Mouse (Mus musculus) erythroblast, embryonic 14.5 days (primary cell): Measurements from ENCODE around the gene Fopnl.

ENCODE experiments used
- GATA1 ChIP-seq: IDR thresholded peaks from 2 replicates; pipeline ENCODE4 v1.6.1; 2012; ENCODE audit warnings: low read length, inconsistent platforms, mixed read lengths
- TAL1 ChIP-seq: IDR thresholded peaks from 3 replicates; pipeline ENCODE4 v1.6.1; 2012; ENCODE audit warnings: low read length, inconsistent platforms, mixed read lengths

GRCm38 (mm10) chr16:14366017-14366416, 48.8 kb upstream of the Fopnl start:
- TF ChIP-seq GATA1 (no peak), TAL1 (no peak)
